Mouse (Mus musculus) left cerebral cortex, adult 2 months (tissue): ENCODE data around the gene Coro1c. TPM values are rescaled to one million over a fixed set of nuclear protein-coding genes. Genes with fewer than 3 reads are reported as not detected.

Source experiments
- DNase-seq, 2 experiments: peaks; one replicate each; pipeline ENCODE4 v3.0.0; 2021 to 2022; ENCODE audit warnings: low spot score in 2 of 2, mixed read lengths in 1 of 2; ENCODE audit errors: extremely low spot score in 1 of 2
- H3K27ac ChIP-seq: fragments of 200-600 bp; 2 replicates; pipeline ENCODE4 v1.8.1; 2022
- H3K4me3 ChIP-seq: fragments of 200-600 bp; 2 replicates; pipeline ENCODE4 v1.8.1; 2022
- CTCF ChIP-seq: fragments of 200-600 bp; IDR thresholded peaks from 2 replicates; pipeline ENCODE4 v1.8.1; 2022; ENCODE audit warnings: antibody characterized with exemption, mild to moderate bottlenecking, moderate library complexity
- intact Hi-C: fragments of 180-260 bp; cut with DNase I; formaldehyde crosslinking; loops from one replicate; pipeline ENCODE4 v1.15.1; 2025
- total RNA-seq, 2 experiments: library from RNA; stranded (reverse); gene quantifications; 2 replicates each; pipeline ENCODE4 v1.2.3; 2021

Coro1c gene
- total RNA-seq, 2 experiments from 2014 or later, result 77.9 to 84.3 TPM

DNA sequence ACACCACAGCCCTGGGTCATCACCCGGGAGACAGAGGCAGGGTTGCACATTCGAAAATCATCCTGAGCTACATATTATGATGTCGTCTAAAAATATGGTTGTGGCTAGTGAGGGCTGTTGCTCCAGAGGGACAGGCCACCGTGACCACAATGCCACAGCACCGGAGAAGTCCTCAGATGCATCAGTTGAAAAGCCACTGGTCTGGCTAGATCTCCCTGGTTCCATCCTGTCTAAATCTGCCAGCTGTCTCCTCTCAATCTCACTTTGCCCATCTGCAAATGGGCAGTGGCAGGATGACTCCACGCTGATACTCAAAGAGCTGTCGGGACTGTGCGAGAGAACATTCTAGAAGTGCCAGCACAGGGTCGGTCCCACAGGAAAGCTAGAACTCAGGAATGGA is 110.0 kb downstream of the Coro1c start:
- H3K4me3 ChIP-seq, result no peak overlapping the region
- intact Hi-C loops, result no loop called here
- no peak for TF ChIP-seq CTCF
- no peak for DNase-seq
- H3K27ac ChIP-seq, result no peak overlapping the region

DNA sequence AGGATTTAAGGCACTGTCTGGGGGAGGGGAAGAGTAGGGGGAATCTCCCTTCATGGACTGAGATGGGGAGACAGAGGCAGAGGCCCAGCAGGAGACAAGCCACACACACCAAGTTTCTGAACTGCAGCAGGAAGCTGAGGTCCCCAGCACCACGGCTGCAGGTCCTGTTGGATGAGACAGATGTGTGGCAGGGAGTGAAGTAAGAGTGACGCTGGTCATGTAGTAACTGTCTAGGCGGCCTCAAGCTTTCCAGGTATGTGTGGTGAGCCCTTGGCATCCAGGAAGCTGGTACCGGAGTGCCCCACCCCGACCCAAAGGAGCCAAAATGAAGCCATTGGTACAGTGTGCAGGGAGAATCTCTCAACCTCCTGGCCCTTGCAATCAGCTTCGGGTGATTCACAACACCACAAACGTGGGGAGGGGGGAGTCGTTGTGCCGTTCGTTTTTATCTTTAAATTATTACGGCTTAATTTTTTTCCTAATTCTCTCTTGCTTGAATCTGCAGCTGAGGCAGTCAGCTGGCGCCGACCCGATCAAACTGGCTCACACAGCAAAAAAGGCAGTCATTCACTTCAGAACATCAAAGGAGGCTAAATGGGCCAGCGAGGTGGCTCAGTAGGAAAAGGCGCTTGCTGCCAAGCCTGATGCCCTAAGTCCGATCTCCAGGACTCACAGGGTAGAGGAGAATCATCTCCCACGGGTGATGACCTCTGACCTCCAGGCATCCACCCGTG is 111.2 kb downstream of the Coro1c start:
- Histone ChIP-seq H3K4me3 (no peak overlapping the region), H3K27ac (0 out of 2 replicates have a peak overlapping the region, but pooled peaks have one; percentile 19)
- intact Hi-C loops, result no loop called here
- TF ChIP-seq CTCF, result no peak
- no peak for DNase-seq

GRCm38 (mm10) chr5:113796401-113797148 is 112.0 kb downstream of the Coro1c start:
- TF ChIP-seq CTCF, result no peak
- no peak overlapping the region for H3K27ac ChIP-seq
- DNase-seq, result no peak
- H3K4me3 ChIP-seq, result no peak overlapping the region
- intact Hi-C loops, result no loop called here

Other genes with a start within 250 kb of the Coro1c start
- gene 1700069L16Rik, start 184.0 kb downstream of the Coro1c start, total RNA-seq, result not detected
- gene Ficd, start 173.0 kb downstream of the Coro1c start, total RNA-seq, result 10 to 100 TPM; 11.1 to 11.3 TPM
- gene Sart3, start 136.2 kb downstream of the Coro1c start, total RNA-seq, result 10 to 100 TPM; 41.8 to 47.3 TPM
- 100 to 1,000 TPM; 125 to 128 TPM for gene Iscu, start 136.0 kb downstream of the Coro1c start, total RNA-seq
- gene Tmem119, start 108.2 kb downstream of the Coro1c start, total RNA-seq, result 10 to 100 TPM; 21.0 to 25.3 TPM
- 10 to 100 TPM; 25.7 to 28.3 TPM for gene Selplg, start 76.1 kb downstream of the Coro1c start, total RNA-seq
- gene Ssh1, start 85.1 kb upstream of the Coro1c start, total RNA-seq, result 10 to 100 TPM; 28.2 to 28.6 TPM
- gene Dao, start 94.9 kb upstream of the Coro1c start, total RNA-seq, result not detected
- 10 to 100 TPM; 39.4 to 42.1 TPM for gene Usp30, start 156.7 kb upstream of the Coro1c start, total RNA-seq
- gene Svop, start 182.8 kb upstream of the Coro1c start, total RNA-seq, result 100 to 1,000 TPM; 172 to 190 TPM
- gene Alkbh2, start 219.5 kb upstream of the Coro1c start, total RNA-seq, result 1 to 10 TPM; 5.9 to 7.2 TPM
- gene Ung, start 221.6 kb upstream of the Coro1c start, total RNA-seq, result 1 to 10 TPM; 2.6 to 3.1 TPM
- 1 to 10 TPM; 4.4 to 5.3 TPM for gene Acacb, start 237.8 kb upstream of the Coro1c start, total RNA-seq